Mouse (Mus musculus) stomach, embryonic 15.5 days (tissue): ENCODE results near the gene Cntnap5a. TPM values are rescaled to one million over a fixed set of nuclear protein-coding genes. Genes with fewer than 3 reads are reported as not detected.
"Not testable (repeated sequence)": the region's sequence is repeated elsewhere in the genome, so short reads cannot be mapped to it uniquely, and the experiment has no call there.

ENCODE experiments used
- ATAC-seq: fragments of 200-750 bp; cut with Nextera tagmentation; 2 replicates; pipeline ENCODE4 v1.8.0; 2017; ENCODE audit warnings: low read depth, moderate number of reproducible peaks, moderate TSS enrichment; ENCODE audit not compliant: insufficient read depth, low FRiP score
- H3K27ac ChIP-seq: fragments of 300-500 bp; sonication (generic); 2 replicates; pipeline ENCODE4 v1.5.1; 2015; ENCODE audit warnings: mild to moderate bottlenecking, inconsistent platforms
- H3K27me3 ChIP-seq: fragments of 300-500 bp; sonication (generic); replicated peaks from 2 replicates; pipeline ENCODE4 v1.6.1; 2015; ENCODE audit warnings: inconsistent platforms
- H3K36me3 ChIP-seq: fragments of 300-500 bp; sonication (generic); 2 replicates; pipeline ENCODE4 v1.6.1; 2015; ENCODE audit warnings: inconsistent platforms
- H3K4me1 ChIP-seq: fragments of 300-500 bp; sonication (generic); 2 replicates; pipeline ENCODE4 v1.6.1; 2015; ENCODE audit warnings: inconsistent platforms
- H3K4me2 ChIP-seq: fragments of 300-500 bp; sonication (generic); 2 replicates; pipeline ENCODE4 v1.6.1; 2015; ENCODE audit warnings: mild to moderate bottlenecking, inconsistent platforms
- H3K4me3 ChIP-seq: fragments of 300-500 bp; sonication (generic); replicated peaks from 2 replicates; pipeline ENCODE4 v1.5.1; 2015; ENCODE audit warnings: inconsistent platforms
- H3K9ac ChIP-seq: fragments of 300-500 bp; sonication (generic); 2 replicates; pipeline ENCODE4 v1.6.1; 2015; ENCODE audit warnings: inconsistent platforms
- H3K9me3 ChIP-seq: fragments of 300-500 bp; sonication (generic); 2 replicates; pipeline ENCODE4 v1.6.1; 2016; ENCODE audit warnings: inconsistent platforms
- WGBS: fragments of 180-500 bp; shearing (Covaris S2); methylation state at CpG from one replicate; pipeline ENCODE4 v1.1.7; 2015; 5-methylcytosine and 5-hydroxymethylcytosine counted together
- polyA plus RNA-seq: library from polyadenylated mRNA; unstranded; fragments of >200 nt; fragmentation: Nextera tagmentation; extraction: Ambion mirVana; gene quantifications from 2 replicates; pipeline ENCODE4 v1.2.1, GENCODE M21; 2015

Gene Cntnap5a
- polyA plus RNA-seq, 1 experiment from 2014 or later = 0.18 TPM

- no peak overlapping the region for H3K4me3 ChIP-seq
- no peak overlapping the region for H3K27ac ChIP-seq
- H3K4me2 ChIP-seq = no peak overlapping the region
- H3K27me3 ChIP-seq = no peaks in the 10 kb centered on the region
- no peak for ATAC-seq
- H3K9ac ChIP-seq = no peak overlapping the region
- H3K9me3 ChIP-seq = no peaks in the 10 kb centered on the region
- H3K4me1 ChIP-seq = no peaks in the 10 kb centered on the region
- no peaks in the 10 kb centered on the region for H3K36me3 ChIP-seq
These were observed 423.1 kb downstream of the Cntnap5a start for GRCm38 (mm10) chr1:116107724-116108058.

DNA sequence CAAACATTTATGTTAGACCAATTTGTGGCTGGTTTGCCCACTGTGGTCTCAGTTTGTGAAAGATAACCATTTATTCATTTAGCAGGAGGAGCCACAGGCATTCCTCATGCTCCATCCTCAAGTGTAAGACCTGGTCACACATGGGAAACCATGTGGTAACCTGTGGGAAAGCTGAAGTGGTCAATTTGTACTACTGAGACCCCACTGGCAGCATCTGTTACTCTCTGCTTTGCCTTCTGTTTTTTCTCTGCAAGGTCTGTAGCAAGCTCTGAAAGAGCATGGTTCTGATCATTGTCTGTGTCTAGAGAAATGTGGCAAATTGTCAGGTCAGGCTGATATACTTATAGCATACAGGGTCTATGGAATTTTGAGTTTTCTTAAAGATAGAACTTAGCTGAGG lies 423.8 kb downstream of the Cntnap5a start:
- Histone ChIP-seq H3K4me3 (no peak overlapping the region), H3K27ac (no peak overlapping the region), H3K9me3 (no peaks in the 10 kb centered on the region), H3K4me2 (no peak overlapping the region), H3K4me1 (no peaks in the 10 kb centered on the region), H3K36me3 (no peaks in the 10 kb centered on the region), H3K27me3 (no peaks in the 10 kb centered on the region), H3K9ac (no peak overlapping the region)
- no peak for ATAC-seq

DNA sequence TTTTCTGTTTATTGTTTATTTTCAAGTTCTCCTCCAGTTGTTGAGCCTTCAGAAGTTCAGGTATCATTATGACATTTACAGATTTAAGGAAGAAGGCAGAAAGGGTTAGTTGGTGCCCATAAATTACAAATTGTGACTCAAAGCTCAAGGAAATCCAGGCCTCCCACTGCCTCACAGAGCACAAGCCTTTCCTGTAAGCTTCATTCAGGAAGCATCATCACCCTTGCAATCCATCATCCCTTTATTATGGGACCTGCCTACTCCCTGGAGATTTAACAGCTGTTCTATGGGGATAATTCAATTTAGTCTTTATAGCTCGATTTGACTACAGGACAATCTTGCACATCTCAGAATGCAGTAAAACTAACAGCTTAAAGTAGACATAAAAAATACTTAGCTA lies 441.2 kb downstream of the Cntnap5a start:
- ATAC-seq = no peak
- 22% methylated on average over 1 of the region's 1 CpGs for WGBS

DNA sequence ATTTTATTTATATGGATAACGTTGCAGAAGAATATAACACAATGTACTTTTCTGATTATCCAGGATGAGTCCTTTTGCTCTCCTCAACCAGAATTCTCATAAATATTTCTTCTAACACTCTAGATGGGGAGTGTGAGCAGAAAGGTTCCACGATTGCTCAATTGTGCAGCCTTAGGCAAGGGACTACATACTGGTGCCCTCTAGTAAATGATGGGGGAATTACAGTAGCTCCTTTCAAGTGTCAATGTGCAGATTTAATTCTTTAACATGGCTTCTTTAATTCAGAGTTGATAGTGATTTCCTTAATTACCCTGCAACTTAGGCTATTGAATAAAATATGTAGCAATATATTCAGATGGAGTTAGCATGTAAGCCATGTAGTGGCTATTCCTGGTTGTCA lies 442.5 kb downstream of the Cntnap5a start:
- H3K4me2 ChIP-seq = no peak overlapping the region
- 75% methylated on average over 2 of the region's 2 CpGs for WGBS
- H3K27me3 ChIP-seq = no peaks in the 10 kb centered on the region
- no peak overlapping the region for H3K9ac ChIP-seq
- H3K4me3 ChIP-seq = no peak overlapping the region
- no peak for ATAC-seq
- H3K4me1 ChIP-seq = no peaks in the 10 kb centered on the region
- H3K36me3 ChIP-seq = no peaks in the 10 kb centered on the region
- H3K27ac ChIP-seq = no peak overlapping the region
- H3K9me3 ChIP-seq = no peaks in the 10 kb centered on the region

More for the DNA sequence above, 441.2 kb downstream of the Cntnap5a start:
- no peaks in the 10 kb centered on the region for H3K27me3 ChIP-seq
- no peak overlapping the region for H3K9ac ChIP-seq
- no peak overlapping the region for H3K4me3 ChIP-seq
- H3K4me2 ChIP-seq = no peak overlapping the region
- no peaks in the 10 kb centered on the region for H3K36me3 ChIP-seq
- no peak overlapping the region for H3K27ac ChIP-seq
- H3K9me3 ChIP-seq = no peaks in the 10 kb centered on the region
- H3K4me1 ChIP-seq = no peaks in the 10 kb centered on the region

DNA sequence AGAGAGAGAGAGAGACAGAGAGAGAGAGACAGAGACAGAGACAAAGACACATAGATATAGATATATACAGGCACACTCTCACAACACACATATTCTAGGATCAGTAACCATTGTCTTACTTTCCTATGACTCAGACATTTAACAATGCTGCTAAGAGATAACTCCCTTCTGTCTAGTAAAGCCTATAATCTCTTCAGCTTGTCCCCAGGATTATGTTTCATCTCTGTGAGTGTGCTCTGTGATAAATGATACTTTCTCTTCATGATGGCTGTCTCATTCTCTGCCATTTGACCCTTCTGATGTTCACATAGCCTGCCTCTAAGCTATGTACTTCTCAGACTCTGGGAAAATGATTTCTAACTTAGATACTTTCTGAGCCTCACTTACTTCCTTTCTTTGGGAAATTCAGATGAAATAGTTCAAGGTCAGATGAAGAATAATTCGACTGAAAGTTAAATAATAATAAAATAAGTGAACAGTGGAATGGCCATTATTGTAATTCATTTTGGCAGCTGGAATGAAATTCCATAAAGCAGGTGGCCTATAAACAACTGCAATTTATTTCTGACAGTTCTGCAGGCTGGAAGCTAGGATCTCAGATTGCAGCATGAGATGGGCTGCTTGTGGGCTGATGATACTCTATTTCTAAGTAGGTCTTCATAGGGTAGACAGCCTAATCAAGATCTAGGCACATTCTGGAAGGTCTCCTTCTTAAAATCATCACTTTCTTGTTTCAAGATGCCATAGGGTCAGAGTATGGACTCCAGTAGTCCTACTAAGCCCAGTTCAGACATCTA lies 444.1 kb downstream of the Cntnap5a start:
- ATAC-seq = no peak
- Histone ChIP-seq H3K4me2 (no peak overlapping the region), H3K36me3 (no peaks in the 10 kb centered on the region), H3K9me3 (no peaks in the 10 kb centered on the region), H3K27me3 (no peaks in the 10 kb centered on the region), H3K4me3 (no peak overlapping the region), H3K4me1 (no peaks in the 10 kb centered on the region), H3K27ac (no peak overlapping the region), H3K9ac (no peak overlapping the region)
- 27% methylated on average over 1 of the region's 1 CpGs for WGBS

- H3K4me2 ChIP-seq = no peak overlapping the region
- no peaks in the 10 kb centered on the region for H3K9me3 ChIP-seq
- H3K4me3 ChIP-seq = no peak overlapping the region
- H3K4me1 ChIP-seq = no peaks in the 10 kb centered on the region
- H3K27me3 ChIP-seq = no peaks in the 10 kb centered on the region
- no peak for ATAC-seq
- H3K36me3 ChIP-seq = no peaks in the 10 kb centered on the region
- H3K27ac ChIP-seq = no peak overlapping the region
- H3K9ac ChIP-seq = no peak overlapping the region
These were observed 447.9 kb downstream of the Cntnap5a start for GRCm38 (mm10) chr1:116132471-116132870.

DNA sequence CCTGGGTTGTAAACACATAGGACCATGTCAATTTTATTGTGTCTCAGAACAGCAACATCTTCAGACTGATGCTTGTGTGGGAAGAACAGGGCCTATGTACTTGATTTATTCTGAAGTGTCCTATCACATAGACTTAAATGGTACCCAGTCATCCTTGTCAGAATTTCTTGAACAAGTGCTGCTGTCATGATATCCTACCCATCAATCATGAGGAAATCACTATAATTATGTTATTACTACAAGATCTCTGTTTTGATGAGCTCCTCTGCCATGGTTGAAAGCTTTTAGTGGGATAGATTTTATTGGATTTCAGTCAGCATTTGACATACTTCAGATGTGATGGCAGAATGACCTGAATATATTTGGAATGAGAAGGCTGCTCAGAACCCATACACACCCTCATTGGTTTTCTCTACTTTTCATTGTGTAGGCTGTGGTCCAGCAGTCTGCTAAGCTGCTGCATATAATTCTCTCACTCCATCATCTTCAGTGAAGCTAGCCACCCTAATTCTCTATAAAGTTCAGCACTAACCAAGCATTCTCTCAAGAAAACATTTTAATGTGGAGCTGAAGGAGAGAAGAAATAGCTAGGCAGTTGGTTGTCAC lies 465.3 kb downstream of the Cntnap5a start:
- no peaks in the 10 kb centered on the region for H3K36me3 ChIP-seq
- no peak overlapping the region for H3K27ac ChIP-seq
- no peaks in the 10 kb centered on the region for H3K4me1 ChIP-seq
- H3K4me3 ChIP-seq = no peak overlapping the region
- ATAC-seq = no peak
- no peaks in the 10 kb centered on the region for H3K27me3 ChIP-seq
- H3K9ac ChIP-seq = no peak overlapping the region
- H3K9me3 ChIP-seq = no peaks in the 10 kb centered on the region
- H3K4me2 ChIP-seq = no peak overlapping the region

- H3K4me3 ChIP-seq = no peak overlapping the region
- H3K4me2 ChIP-seq = no peak overlapping the region
- no peaks in the 10 kb centered on the region for H3K27me3 ChIP-seq
- no peaks in the 10 kb centered on the region for H3K9me3 ChIP-seq
- H3K4me1 ChIP-seq = no peaks in the 10 kb centered on the region
- 74% methylated on average over 2 of the region's 2 CpGs for WGBS
- no peak overlapping the region for H3K27ac ChIP-seq
- no peak for ATAC-seq
- no peaks in the 10 kb centered on the region for H3K36me3 ChIP-seq
- no peak overlapping the region for H3K9ac ChIP-seq
These were observed 499.9 kb downstream of the Cntnap5a start for GRCm38 (mm10) chr1:116184471-116184870.

DNA sequence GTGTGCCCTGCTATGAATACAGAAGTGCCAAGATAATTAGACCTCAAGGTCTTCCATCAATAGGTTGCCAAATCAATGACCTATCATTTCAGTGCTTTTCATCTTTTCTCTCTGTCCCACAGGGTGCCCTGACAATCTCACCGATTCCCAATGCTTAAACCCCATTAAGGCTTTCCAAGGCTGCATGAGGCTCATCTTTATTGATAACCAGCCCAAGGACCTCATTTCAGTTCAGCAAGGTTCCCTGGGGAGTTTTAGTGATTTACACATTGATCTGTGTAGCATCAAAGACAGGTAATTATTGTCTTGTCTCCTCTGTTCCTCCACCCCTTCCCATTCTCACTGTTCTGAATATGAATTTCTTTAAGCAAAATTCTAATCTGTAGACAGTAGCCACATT lies 503.6 kb downstream of the Cntnap5a start:
- not testable (repeated sequence) for H3K27me3 ChIP-seq, ATAC-seq, H3K4me2 ChIP-seq, H3K9me3 ChIP-seq, H3K36me3 ChIP-seq, H3K27ac ChIP-seq, H3K4me3 ChIP-seq, H3K9ac ChIP-seq, H3K4me1 ChIP-seq
- WGBS = 87% methylated on average over 1 of the region's 1 CpGs

DNA sequence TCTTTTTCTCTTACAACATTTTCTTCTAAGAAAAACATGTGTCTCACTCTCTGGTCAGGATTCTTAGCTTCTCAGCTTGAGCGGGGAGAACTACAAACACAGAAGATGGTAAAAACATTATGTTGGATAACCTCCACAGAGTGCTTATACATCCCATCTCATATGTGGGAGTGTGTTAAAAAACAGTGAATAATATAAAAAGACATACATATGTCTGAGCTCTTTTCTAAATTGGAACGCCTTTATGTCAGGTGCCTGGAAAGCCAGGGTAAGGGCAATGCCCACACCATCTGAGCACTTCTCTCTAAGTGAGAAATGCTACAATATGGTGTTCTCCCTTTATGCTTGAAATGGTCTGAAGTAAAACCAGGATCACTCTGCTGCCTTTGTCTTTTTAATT lies 507.7 kb downstream of the Cntnap5a start:
- WGBS = 81% methylated on average over 2 of the region's 2 CpGs

DNA sequence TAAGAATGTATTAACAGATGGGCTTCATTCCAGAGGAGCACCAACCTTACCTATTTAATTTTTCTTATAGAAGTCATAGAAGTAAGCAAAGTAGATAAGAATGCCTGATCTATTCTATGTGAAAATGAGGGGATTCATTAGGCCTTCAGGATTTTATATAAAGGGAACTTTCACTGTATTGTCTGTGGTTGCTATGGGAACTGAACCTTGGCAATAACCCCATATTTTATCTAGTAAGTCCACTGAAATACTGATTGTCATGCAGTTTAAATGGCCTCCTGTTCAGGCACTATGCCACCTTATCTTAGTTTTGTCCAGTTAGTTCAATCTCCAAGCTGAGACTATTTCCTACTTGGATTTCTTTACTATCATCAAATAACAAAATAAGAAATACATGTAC lies 532.3 kb downstream of the Cntnap5a start:
- Histone ChIP-seq H3K36me3 (no peaks in the 10 kb centered on the region), H3K27ac (no peak overlapping the region), H3K27me3 (no peaks in the 10 kb centered on the region), H3K4me3 (no peak overlapping the region), H3K4me2 (no peak overlapping the region), H3K4me1 (no peaks in the 10 kb centered on the region), H3K9ac (no peak overlapping the region), H3K9me3 (no peaks in the 10 kb centered on the region)
- no peak for ATAC-seq

More for the DNA sequence above, 507.7 kb downstream of the Cntnap5a start:
- Histone ChIP-seq H3K9me3 (no peaks in the 10 kb centered on the region), H3K27me3 (no peaks in the 10 kb centered on the region), H3K27ac (no peak overlapping the region), H3K4me2 (no peak overlapping the region), H3K9ac (no peak overlapping the region), H3K4me1 (no peaks in the 10 kb centered on the region), H3K4me3 (no peak overlapping the region), H3K36me3 (no peaks in the 10 kb centered on the region)
- ATAC-seq = no peak

DNA sequence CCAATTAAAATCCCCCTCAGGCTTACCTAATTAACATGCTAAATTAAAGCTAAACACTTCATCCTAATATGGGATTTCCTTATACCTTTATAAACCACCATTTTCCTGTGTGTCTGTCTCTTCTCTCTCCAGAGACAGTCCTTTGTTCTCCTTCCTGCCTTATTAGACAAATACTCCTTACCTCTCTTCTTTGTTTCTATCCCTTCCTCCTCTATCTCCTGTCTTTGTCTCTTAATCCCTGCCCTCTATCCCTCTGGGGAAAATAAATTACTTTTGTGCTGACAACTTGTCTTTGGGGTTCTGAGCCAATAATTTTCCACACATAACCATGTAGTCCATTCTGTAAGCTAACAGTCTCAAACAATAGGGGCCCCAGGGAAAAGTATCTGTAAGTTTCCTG lies 556.0 kb downstream of the Cntnap5a start:
- no peak overlapping the region for H3K27ac ChIP-seq
- H3K4me2 ChIP-seq = no peak overlapping the region
- H3K36me3 ChIP-seq = no peaks in the 10 kb centered on the region
- no peak for ATAC-seq
- H3K4me1 ChIP-seq = no peaks in the 10 kb centered on the region
- H3K9me3 ChIP-seq = no peaks in the 10 kb centered on the region
- no peak overlapping the region for H3K9ac ChIP-seq
- no peak overlapping the region for H3K4me3 ChIP-seq
- H3K27me3 ChIP-seq = no peaks in the 10 kb centered on the region

DNA sequence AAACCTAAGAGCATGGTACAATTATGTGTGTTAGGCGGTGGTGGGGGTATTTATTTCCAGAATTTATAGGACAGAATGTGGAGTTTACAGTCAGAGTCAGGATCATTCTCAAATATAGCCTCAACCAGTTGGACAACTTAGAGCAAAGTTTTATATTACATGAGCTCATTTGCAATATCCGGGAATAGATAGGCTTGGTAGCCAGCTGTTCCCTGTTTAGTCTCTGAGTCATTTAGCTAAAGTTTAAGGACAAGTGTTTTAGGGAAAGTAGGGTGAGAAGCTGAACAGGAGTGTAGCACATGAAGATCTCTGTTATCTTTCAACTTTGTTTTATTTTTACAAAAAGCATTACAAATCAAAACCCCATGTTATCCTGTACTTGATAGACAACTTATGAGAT lies 559.3 kb downstream of the Cntnap5a start:
- Histone ChIP-seq H3K4me3 (no peak overlapping the region), H3K4me2 (no peak overlapping the region), H3K27ac (no peak overlapping the region), H3K36me3 (no peaks in the 10 kb centered on the region), H3K9ac (no peak overlapping the region), H3K27me3 (no peaks in the 10 kb centered on the region), H3K9me3 (no peaks in the 10 kb centered on the region), H3K4me1 (no peaks in the 10 kb centered on the region)
- no peak for ATAC-seq
- 63% methylated on average over 2 of the region's 2 CpGs for WGBS
